Mouse (Mus musculus) hematopoietic multipotent progenitor cell, adult 10-12 weeks (in vitro differentiated cells): ENCODE results near the gene Gm266. TPM values are rescaled to one million over a fixed set of nuclear protein-coding genes. Genes with fewer than 3 reads are reported as not detected.

Experiments used
- polyA plus RNA-seq: library from polyadenylated mRNA; stranded (reverse); fragments of >175 nt; gene quantifications from 2 replicates; pipeline ENCODE4 v1.2.3, GENCODE M21; 2012; ENCODE audit warnings: low replicate concordance

Gm266 gene
- 0.23 TPM in 1 of 2 replicates, not detected in the other for polyA plus RNA-seq

DNA sequence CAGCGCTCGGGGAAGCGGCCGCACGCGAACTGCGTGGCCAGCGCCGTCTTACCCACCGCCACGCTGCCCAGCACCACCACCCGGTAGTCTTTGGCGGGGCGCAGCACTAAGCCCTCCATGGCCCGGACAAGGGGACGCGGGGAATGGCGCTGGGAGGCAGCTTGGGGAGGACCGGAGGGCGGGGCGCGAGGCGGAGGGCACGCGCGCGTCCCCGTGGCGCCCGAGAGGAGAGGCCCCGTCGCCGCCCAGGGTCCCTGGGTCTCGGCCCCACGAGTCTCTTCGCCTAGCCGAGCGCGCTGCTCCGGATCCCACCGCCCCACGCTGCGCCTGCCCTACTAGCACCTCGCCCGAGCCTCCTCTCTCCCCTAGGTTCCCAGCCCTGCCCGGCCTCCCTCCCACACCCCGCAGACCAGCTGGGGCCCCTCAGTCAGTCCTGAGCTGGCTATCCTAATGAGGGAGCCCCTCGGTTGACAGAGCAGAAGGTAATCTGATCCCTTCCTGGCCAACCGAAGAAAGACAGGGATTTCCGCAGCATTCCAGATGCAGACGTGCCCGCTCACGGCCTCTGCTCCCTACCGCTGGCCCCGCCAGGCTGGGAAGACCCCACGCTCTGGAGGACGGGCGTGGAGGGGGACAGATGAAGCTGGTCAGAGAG is at the start of gene Gm266:
Gm266 (minus strand) TSS at position 172 of the 655 bp plus-strand sequence.

DNA sequence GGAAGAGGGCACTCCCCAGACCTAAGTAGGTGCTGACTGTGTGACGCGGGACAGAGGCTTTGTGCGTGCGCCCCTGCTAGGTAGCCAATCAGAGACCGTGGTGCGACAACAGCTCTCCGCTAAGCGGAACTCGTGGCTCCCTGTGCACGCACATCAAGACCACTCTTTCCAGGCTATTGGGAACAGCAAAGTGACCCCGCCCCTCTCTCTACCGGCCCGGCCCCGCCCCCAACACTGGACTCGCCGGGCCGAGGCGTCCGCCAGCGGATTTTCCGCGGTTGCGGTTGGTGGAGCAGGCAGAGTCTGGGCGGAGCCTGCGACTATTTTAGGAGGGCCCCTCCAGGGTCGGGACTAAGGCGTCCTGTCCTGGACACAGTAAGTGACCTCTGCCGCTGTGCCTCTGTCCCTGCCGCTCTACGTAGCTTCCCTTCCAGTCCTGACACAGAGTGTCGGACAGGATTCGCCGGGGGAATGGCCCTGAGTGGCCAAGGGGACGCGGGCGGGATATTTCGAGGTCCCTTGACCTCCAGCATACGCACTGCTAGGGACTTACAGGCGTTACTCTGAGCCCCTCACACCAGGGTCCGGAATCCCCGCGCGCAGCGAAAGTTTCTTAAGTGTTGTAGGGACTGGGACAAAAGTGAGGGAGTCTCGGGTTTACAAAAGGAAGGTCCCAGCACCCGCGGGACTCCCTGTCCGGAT is 43.2 kb downstream of the Gm266 start, which contains the start of gene Tnfaip2:
Tnfaip2 (plus strand) TSS at position 161 of the 702 bp plus-strand sequence.

Other genes starting within 250 kb of the Gm266 start
- gene Amn, start 214.7 kb downstream of the Gm266 start, polyA plus RNA-seq: 0.52 and 3.3 TPM in 2 replicates
- gene Cdc42bpb, start 108.1 kb downstream of the Gm266 start, polyA plus RNA-seq: 36.9 and 101 TPM in 2 replicates
- gene Lbhd2, start 79.0 kb downstream of the Gm266 start, polyA plus RNA-seq: 0.39 TPM in 1 of 2 replicates, not detected in the other
- gene Exoc3l4, start 68.8 kb downstream of the Gm266 start, polyA plus RNA-seq: 0.51 and 1.5 TPM in 2 replicates
- gene Tnfaip2, start 43.4 kb downstream of the Gm266 start, polyA plus RNA-seq: 22.9 and 55.2 TPM in 2 replicates
- gene Eif5, start 52.2 kb upstream of the Gm266 start, polyA plus RNA-seq: 96.4 and 163 TPM in 2 replicates
- 14.6 and 17.3 TPM in 2 replicates for gene Mark3, start 88.7 kb upstream of the Gm266 start, polyA plus RNA-seq
- 65.3 and 88.1 TPM in 2 replicates for gene Ckb, start 186.5 kb upstream of the Gm266 start, polyA plus RNA-seq
- gene Trmt61a, start 192.3 kb upstream of the Gm266 start, polyA plus RNA-seq: 16.3 and 18.1 TPM in 2 replicates
- 7.7 and 8.3 TPM in 2 replicates for gene Bag5, start 227.4 kb upstream of the Gm266 start, polyA plus RNA-seq
- gene Apopt1, start 227.4 kb upstream of the Gm266 start, polyA plus RNA-seq: 82.3 and 167 TPM in 2 replicates